Mouse (Mus musculus) adrenal gland, postnatal 10 days (tissue): ENCODE measurements at regions not wholly inside any gene's neighbourhood (a gene's known extent, or its start where the extent isn't known, plus 50 kb on each side); places are given as distances from the start of the nearest gene placed in this dataset.
"Not testable (repeated sequence)": the region's sequence is repeated elsewhere in the genome, so short reads cannot be mapped to it uniquely, and the experiment has no call there.

Source experiments
- DNase-seq: peaks from one replicate; pipeline ENCODE4 v3.0.0; 2021; ENCODE audit warnings: mixed read lengths

- DNase-seq = no peak
These were observed 58.3 kb downstream of the Vcpkmt start for GRCm38 (mm10) chr12:69524337-69525035.

GRCm38 (mm10) chr12:69519869-69520268, 63.0 kb downstream of the Vcpkmt start:
- DNase-seq = no peak

GRCm38 (mm10) chr12:69519028-69519427, 63.8 kb downstream of the Vcpkmt start:
- no peak for DNase-seq

DNA sequence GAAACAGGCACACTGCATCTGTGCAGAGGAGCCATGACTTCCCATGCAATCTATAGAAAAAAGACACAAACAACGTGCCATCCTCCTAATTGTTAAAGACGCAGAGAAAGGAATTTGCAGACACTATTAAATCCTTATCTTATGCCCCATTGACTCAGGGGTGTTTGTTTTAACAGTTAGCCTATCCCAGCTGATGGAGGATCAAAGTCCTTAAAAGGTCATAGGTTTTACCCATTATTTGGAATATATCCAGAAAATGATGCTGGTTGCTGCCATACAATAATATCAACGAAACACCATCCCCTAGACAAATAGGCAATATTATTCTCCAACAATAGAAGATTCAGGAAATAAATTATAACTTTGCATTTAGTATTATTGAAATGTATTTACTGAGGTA, 65.2 kb downstream of the Vcpkmt start:
- no peak for DNase-seq

- no peak for DNase-seq
These were observed 66.4 kb downstream of the Vcpkmt start for GRCm38 (mm10) chr12:69516314-69516916.

DNA sequence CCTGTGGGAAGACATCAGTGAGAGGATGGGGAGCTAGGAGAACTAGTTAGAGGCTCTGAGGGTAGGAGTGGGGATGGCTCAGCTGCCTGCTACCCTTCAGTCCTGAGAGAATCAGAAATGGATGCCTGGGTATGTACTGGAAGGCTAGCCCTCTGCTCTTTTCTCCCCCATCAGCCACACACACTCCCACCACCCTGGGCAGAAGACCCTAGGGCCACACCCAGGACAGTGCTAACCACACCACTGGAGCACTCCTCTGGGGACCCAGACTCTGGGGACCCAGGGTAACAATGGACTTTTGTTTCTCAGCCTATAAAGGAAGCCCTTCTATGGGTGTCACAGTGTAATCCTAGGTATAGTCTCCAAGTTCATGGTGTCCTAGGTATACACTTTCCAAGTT, 67.0 kb downstream of the Vcpkmt start:
- no peak for DNase-seq

GRCm38 (mm10) chr12:69515117-69515516, 67.7 kb downstream of the Vcpkmt start:
- DNase-seq = peak; percentile 44

DNA sequence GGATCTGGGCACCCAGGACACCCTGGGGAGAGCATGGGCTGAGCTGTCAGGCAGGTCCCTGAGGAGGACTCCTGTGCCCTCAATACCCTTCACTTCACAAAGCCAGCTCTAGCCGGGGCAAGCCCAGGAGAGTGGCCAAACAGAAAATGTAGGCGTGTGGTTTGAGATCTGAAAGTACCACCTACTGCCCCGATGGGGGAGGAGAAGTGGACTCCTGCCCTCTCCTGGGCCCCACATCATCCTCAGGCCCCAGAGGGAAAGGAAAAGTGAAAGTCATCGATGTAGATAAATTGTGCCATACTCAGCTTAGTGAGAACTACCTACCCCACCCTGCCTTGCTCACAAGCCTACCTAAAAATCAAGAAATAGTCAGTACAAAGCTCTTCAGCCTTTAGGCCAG, 69.7 kb downstream of the Vcpkmt start:
- DNase-seq = peak; percentile 55

DNA sequence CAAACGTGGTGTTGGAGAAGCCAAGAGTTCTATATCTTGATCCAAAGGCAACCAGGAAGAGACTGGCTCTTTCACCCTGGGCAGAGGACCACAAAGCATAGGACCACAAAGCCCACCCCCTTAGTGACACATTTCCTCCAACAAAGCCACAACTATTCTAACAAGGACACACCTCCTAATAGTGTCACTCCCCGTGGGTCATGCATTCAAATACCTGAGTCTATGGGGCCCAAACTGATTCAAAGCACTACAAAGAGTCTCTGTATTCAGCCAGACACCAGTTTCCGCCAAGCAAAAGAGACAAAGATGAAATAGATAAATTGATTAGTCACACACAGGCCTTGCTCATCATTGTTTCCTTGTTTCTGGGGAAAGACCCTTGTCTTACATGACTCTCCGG, 72.1 kb downstream of the Vcpkmt start:
- no peak for DNase-seq

DNA sequence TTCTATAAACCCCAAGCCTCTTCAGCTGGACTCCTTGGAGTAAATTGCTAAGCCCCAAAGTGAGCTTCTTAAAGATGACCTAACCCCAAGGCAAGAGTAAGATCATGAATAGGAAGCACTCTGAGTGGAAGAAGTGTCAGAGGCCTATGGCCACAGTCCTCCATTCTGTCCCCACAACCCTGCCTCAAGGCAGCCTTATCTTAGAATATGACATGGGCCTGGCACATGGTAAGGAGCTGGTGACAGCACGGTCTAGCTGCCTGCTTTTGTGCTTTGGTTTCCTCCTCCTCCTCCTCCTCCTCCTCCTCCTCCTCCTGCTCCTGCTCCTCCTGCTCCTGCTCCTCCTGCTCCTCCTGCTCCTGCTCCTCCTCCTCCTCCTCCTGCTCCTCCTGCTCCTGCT, 73.6 kb downstream of the Vcpkmt start:
- not testable (repeated sequence) for DNase-seq

DNA sequence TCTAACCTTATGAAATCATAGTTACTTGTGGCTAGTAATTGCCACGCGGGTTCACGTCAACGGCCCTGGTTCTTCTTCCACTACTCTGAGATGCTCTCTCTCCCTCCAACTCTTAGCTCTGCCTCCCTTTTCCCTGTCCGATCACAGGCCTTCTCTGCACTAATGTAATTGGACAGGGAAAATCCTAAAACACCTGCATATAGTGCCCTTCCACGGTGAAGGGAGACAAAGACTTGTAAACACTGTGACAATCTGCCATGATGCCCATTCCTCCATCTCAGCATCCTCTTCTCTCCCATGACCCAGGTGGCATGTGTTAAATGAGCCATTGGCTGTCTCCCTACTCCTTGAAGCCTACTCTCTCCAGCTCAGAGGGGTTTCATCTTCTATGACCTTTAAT, 74.9 kb downstream of the Vcpkmt start:
- DNase-seq = no peak

GRCm38 (mm10) chr12:69507333-69507732, 75.5 kb downstream of the Vcpkmt start:
- DNase-seq = no peak

- no peak for DNase-seq
These were observed 80.1 kb downstream of the Vcpkmt start for GRCm38 (mm10) chr12:69502706-69503070.

- DNase-seq = peak; percentile 89
These were observed 80.8 kb downstream of the Vcpkmt start for GRCm38 (mm10) chr12:69501783-69502705.

DNA sequence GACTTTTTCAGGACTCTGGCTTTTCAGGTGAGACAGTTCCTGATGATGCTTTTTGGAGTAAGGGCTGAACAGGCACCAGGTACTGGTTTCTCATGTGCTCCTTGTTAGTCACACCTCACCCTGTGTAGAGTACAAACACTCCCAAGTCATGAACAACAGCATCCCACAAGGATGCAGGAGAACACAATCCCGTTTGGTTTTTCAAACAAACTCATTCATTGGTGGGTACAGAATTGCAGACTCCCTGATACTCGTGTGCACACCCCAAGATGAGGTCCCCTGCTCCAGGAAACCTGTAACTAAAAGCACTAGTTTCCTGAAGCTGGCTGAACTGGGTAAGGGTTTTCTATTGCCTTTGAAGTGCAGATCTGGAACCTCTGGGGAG, 81.5 kb downstream of the Vcpkmt start:
- no peak for DNase-seq

DNA sequence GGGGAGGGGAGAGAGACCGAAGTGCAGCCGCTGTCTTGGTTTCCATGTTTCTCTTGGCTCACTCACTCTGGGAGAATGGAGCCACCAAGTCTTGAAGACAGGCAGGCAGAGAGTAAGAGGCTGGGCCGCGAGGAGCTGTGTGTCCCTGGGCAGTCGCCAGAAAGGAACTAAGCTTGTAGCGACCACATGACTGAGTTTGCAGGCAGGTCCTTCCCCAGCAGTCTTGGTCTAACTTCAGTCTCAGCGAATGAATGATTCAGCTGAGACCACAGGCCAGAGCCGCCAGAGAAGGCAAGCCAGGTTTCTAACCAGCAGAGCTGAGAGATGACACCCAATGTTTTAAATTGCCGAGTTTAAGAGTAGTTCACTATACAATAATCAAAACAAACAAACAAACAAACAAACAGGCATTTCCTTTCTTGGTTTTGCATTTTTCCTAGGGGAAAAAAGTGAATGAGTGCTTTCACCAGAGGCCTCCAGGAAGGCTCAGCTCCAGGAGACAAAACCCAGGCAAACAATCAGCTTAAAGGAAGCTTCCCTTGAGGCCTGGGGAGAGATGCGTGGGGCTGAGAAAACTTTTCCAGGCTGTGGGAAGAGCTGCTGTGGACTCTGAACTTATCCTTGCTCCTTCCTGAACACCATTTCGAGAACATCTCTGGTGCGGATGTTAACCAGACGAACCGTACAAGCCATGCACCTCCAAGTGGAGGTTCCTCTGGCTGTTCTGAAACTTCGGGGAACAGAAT, 82.1 kb downstream of the Vcpkmt start:
- DNase-seq = peak; percentile 46

- DNase-seq = peak; percentile 70
These were observed 85.7 kb downstream of the Vcpkmt start for GRCm38 (mm10) chr12:69497121-69497520.

GRCm38 (mm10) chr12:69496341-69496904, 86.4 kb downstream of the Vcpkmt start:
- DNase-seq = no peak

GRCm38 (mm10) chr12:69495776-69496175, 87.1 kb downstream of the Vcpkmt start:
- DNase-seq = no peak

- DNase-seq = no peak
These were observed 88.2 kb downstream of the Vcpkmt start for GRCm38 (mm10) chr12:69494648-69495047.

DNA sequence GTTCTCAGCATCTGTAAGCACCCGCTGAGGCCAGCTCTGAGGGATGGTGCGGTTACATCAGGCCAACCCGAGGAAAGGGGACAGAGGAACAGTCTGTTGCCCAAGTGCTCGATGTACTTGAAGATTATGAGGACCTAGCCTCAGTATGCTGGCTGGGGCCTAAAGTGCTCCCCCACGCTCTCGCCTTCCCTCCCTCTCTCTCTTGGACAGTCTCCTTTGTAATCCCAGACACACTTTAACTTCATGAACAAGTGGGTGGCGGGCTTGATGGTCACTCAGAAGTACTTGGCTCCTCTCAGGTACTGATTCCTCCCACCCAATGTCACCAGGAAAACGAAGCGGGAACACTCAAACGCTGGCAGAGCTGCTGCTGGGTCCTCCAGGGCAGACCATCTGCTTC, 93.1 kb downstream of the Vcpkmt start:
- DNase-seq = no peak

- DNase-seq = no peak
These were observed 95.9 kb downstream of the Vcpkmt start for GRCm38 (mm10) chr12:69486903-69487302.
